Mouse (Mus musculus) brown adipose tissue, adult 24 weeks (tissue): ENCODE results near the gene Nfia. TPM values are rescaled to one million over a fixed set of nuclear protein-coding genes. Genes with fewer than 3 reads are reported as not detected.
A peak's percentile ranks its signal among the peaks of the same experiment; 100 is the strongest.

Experiments used
- H3K27ac ChIP-seq: fragments of 200-500 bp; replicated peaks from 2 replicates; pipeline ENCODE4 v1.5.1; 2012; ENCODE audit warnings: low read depth, mild to moderate bottlenecking, low read length
- H3K4me1 ChIP-seq: fragments of 200-500 bp; 2 replicates; pipeline ENCODE4 v1.6.1; 2012; ENCODE audit warnings: low read length, mixed read lengths; ENCODE audit not compliant: control insufficient read depth, insufficient read depth, insufficient read length
- H3K4me3 ChIP-seq: fragments of 200-500 bp; 2 replicates; pipeline ENCODE4 v1.5.1; 2012; ENCODE audit warnings: low read depth, mild to moderate bottlenecking, low read length, moderate library complexity; ENCODE audit not compliant: insufficient read depth
- polyA plus RNA-seq: library from polyadenylated mRNA; stranded (reverse); fragments of >200 nt; gene quantifications from 2 replicates; pipeline ENCODE4 v1.2.4, GENCODE M21; 2012; ENCODE audit not compliant: missing spikeins, insufficient read depth, insufficient read length

Gene Nfia
- polyA plus RNA-seq, 1 experiment: 74.8 TPM

GRCm38 (mm10) chr4:97841745-97842144 lies 69.2 kb downstream of the Nfia start:
- no peak overlapping the region for H3K27ac ChIP-seq
- no peak overlapping the region for H3K4me3 ChIP-seq
- peaks cover 27% of the 10 kb centered on the region for H3K4me1 ChIP-seq

GRCm38 (mm10) chr4:97843981-97844690 lies 71.6 kb downstream of the Nfia start:
- no peak overlapping the region for H3K4me3 ChIP-seq
- peak overlapping the region; percentile 28; the same call in 1 of the 2 replicates for H3K27ac ChIP-seq
- H3K4me1 ChIP-seq: peaks cover 22% of the 10 kb centered on the region

GRCm38 (mm10) chr4:97844899-97845298 lies 72.4 kb downstream of the Nfia start:
- no peak overlapping the region for H3K4me3 ChIP-seq
- H3K4me1 ChIP-seq: peaks cover 19% of the 10 kb centered on the region
- peak overlapping the region; percentile 29 for H3K27ac ChIP-seq

GRCm38 (mm10) chr4:97847653-97848052 lies 75.1 kb downstream of the Nfia start:
- H3K4me3 ChIP-seq: no peak overlapping the region
- no peak overlapping the region for H3K27ac ChIP-seq
- peaks cover 11% of the 10 kb centered on the region for H3K4me1 ChIP-seq

GRCm38 (mm10) chr4:97850991-97851390 lies 78.5 kb downstream of the Nfia start:
- peaks cover 10% of the 10 kb centered on the region; the same call in 1 of the 2 replicates for H3K4me1 ChIP-seq
- no peak overlapping the region for H3K27ac ChIP-seq
- H3K4me3 ChIP-seq: no peak overlapping the region

GRCm38 (mm10) chr4:97851698-97852097 lies 79.2 kb downstream of the Nfia start:
- no peak overlapping the region for H3K4me3 ChIP-seq
- H3K4me1 ChIP-seq: peaks cover 11% of the 10 kb centered on the region; the same call in 1 of the 2 replicates
- H3K27ac ChIP-seq: no peak overlapping the region

GRCm38 (mm10) chr4:97852626-97853025 lies 80.1 kb downstream of the Nfia start:
- Histone ChIP-seq H3K4me3 (no peak overlapping the region), H3K27ac (no peak overlapping the region)

GRCm38 (mm10) chr4:97854779-97855178 lies 82.2 kb downstream of the Nfia start:
- no peak overlapping the region for H3K4me3 ChIP-seq
- H3K27ac ChIP-seq: no peak overlapping the region
- peaks cover 15% of the 10 kb centered on the region; the same call in 1 of the 2 replicates for H3K4me1 ChIP-seq

More at GRCm38 (mm10) chr4:97852626-97853025, 80.1 kb downstream of the Nfia start:
- peaks cover 8% of the 10 kb centered on the region; the same call in 1 of the 2 replicates for H3K4me1 ChIP-seq

GRCm38 (mm10) chr4:97855712-97856420 lies 83.3 kb downstream of the Nfia start:
- H3K4me3 ChIP-seq: no peak overlapping the region
- peaks cover 17% of the 10 kb centered on the region; the same call in 1 of the 2 replicates for H3K4me1 ChIP-seq
- 0 out of 2 replicates have a peak overlapping the region, but pooled peaks have one; percentile 9 for H3K27ac ChIP-seq

GRCm38 (mm10) chr4:97857549-97857948 lies 85.0 kb downstream of the Nfia start:
- Histone ChIP-seq H3K4me1 (peaks cover 17% of the 10 kb centered on the region; the same call in 1 of the 2 replicates), H3K4me3 (no peak overlapping the region), H3K27ac (no peak overlapping the region)

GRCm38 (mm10) chr4:97859431-97859830 lies 86.9 kb downstream of the Nfia start:
- Histone ChIP-seq H3K4me3 (no peak overlapping the region), H3K27ac (no peak overlapping the region), H3K4me1 (peaks cover 17% of the 10 kb centered on the region; the same call in 1 of the 2 replicates)

GRCm38 (mm10) chr4:97860376-97860775 lies 87.8 kb downstream of the Nfia start:
- peaks cover 17% of the 10 kb centered on the region; the same call in 1 of the 2 replicates for H3K4me1 ChIP-seq
- no peak overlapping the region for H3K27ac ChIP-seq
- no peak overlapping the region for H3K4me3 ChIP-seq

GRCm38 (mm10) chr4:97860791-97861344 lies 88.3 kb downstream of the Nfia start:
- no peak overlapping the region for H3K4me3 ChIP-seq
- peak overlapping the region; percentile 44; the same call in 1 of the 2 replicates for H3K27ac ChIP-seq
- peaks cover 13% of the 10 kb centered on the region; the same call in 1 of the 2 replicates for H3K4me1 ChIP-seq

- Histone ChIP-seq H3K4me3 (no peak overlapping the region), H3K27ac (no peak overlapping the region), H3K4me1 (peaks cover 12% of the 10 kb centered on the region; the same call in 1 of the 2 replicates)
Observed at GRCm38 (mm10) chr4:97862379-97862778, 89.8 kb downstream of the Nfia start.

- H3K27ac ChIP-seq: 0 out of 2 replicates have a peak overlapping the region, but pooled peaks have one; percentile 18
- H3K4me3 ChIP-seq: no peak overlapping the region
Observed at GRCm38 (mm10) chr4:97864276-97864675, 91.7 kb downstream of the Nfia start.

More at GRCm38 (mm10) chr4:97864276-97864675, 91.7 kb downstream of the Nfia start:
- H3K4me1 ChIP-seq: peaks cover 7% of the 10 kb centered on the region
